Mouse (Mus musculus): Measurements from ENCODE around the gene Carns1. TPM values are rescaled to one million over a fixed set of nuclear protein-coding genes. Genes with fewer than 3 reads are reported as not detected.
"Not testable (repeated sequence)": the region's sequence is repeated elsewhere in the genome, so short reads cannot be mapped to it uniquely, and the experiment has no call there.

Gene Carns1
- polyA plus RNA-seq, 1 experiment from 2014 or later: 5.6 TPM

DNA sequence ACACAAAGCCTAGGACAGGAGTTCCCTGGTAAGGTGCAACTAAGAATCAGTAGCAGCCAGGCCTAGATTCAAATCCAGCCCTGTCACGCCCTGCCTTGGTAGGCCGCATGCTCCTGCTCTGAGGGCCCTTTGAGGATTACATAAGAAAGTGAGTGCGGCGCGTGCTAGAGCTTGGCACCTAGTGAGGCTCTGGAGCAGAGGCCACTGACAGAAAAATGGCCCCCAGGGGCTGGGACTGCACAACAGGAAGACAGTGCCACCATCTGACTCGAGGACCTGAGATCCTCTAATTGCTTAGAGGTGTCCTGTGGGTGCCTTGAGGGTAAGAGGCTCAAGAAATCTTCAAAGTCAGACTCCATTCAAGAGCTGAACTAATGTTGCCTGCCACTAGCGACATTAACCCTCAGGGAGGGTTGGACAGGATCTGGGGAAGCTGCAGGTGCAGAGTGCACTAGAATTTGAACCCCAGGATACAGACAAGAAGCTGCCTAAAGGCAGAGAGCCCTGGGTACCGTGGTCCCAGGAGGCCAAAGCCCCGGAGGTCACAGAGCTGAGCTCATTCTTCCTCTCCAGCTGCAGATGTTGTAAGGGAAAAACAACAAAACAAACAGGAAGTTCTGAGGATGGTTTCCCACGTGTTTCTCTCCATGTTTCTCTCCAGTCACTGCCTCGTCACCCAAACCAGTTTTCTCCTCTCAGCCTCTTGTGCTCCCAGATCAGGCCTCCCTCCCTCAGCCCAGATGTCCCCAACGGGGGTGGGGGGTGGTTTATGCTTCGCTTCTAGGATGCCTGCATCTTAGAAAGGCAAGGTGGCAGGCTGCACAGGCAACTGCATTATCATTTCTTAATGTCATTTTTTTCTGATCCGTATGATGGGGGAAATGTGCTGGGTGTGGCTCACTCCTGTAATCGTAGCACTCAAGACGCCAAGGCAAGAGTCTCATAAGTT, 30.5 kb downstream of the Carns1 start:
- no peaks in the 10 kb centered on the region for H3K27me3 ChIP-seq
- peaks cover 19% of the 10 kb centered on the region for H3K4me1 ChIP-seq (replicated peaks)
- H3K4me3 ChIP-seq: no peak overlapping the region
- no peak for ATAC-seq (ENCODE audit: low FRiP score, low read depth)
- WGBS: 83% methylated on average over 16 of the region's 16 CpGs
- H3K9me3 ChIP-seq: no peaks in the 10 kb centered on the region
- H3K36me3 ChIP-seq: no peaks in the 10 kb centered on the region
- no peak overlapping the region for H3K27ac ChIP-seq (replicated peaks)
- H3K4me2 ChIP-seq: no peak overlapping the region
- H3K9ac ChIP-seq: no peak overlapping the region

- 89% methylated on average over 7 of the region's 7 CpGs for WGBS
- no peak for ATAC-seq (ENCODE audit: low FRiP score, low read depth)
Observed at GRCm38 (mm10) chr19:4143759-4144268, 31.5 kb downstream of the Carns1 start, which contains the start of gene Cabp4. Cabp4 (minus strand) TSS chr19:4144033.

GRCm38 (mm10) chr19:4142416-4143173, 32.7 kb downstream of the Carns1 start:
- no peaks in the 10 kb centered on the region for H3K36me3 ChIP-seq
- 87% methylated on average over 18 of the region's 18 CpGs for WGBS
- H3K4me3 ChIP-seq: no peak overlapping the region
- ATAC-seq (ENCODE audit: low FRiP score, low read depth): no peak
- H3K9ac ChIP-seq: no peak overlapping the region
- no peak overlapping the region for H3K4me2 ChIP-seq
- peaks cover 6% of the 10 kb centered on the region for H3K4me1 ChIP-seq (replicated peaks)
- H3K27ac ChIP-seq (replicated peaks): no peak overlapping the region
- no peaks in the 10 kb centered on the region for H3K27me3 ChIP-seq
- H3K9me3 ChIP-seq: no peaks in the 10 kb centered on the region

More at GRCm38 (mm10) chr19:4143759-4144268, 31.5 kb downstream of the Carns1 start, which contains the start of gene Cabp4:
- H3K9ac ChIP-seq: no peak within 1 kb of the TSS
- H3K27me3 ChIP-seq: no peaks in the 10 kb centered on the region
- no peak within 1 kb of the TSS for H3K4me2 ChIP-seq
- no peaks in the 10 kb centered on the region for H3K9me3 ChIP-seq
- no peaks in the 10 kb centered on the region for H3K36me3 ChIP-seq
- peaks cover 14% of the 10 kb centered on the region for H3K4me1 ChIP-seq (replicated peaks)
- H3K4me3 ChIP-seq: no peak within 1 kb of the TSS
- H3K27ac ChIP-seq (replicated peaks): no peak within 1 kb of the TSS

- Histone ChIP-seq H3K9ac (no peak overlapping the region), H3K4me3 (no peak overlapping the region), H3K9me3 (no peaks in the 10 kb centered on the region), H3K4me1 (replicated peaks) (0 out of 2 replicates have a peak, but pooled peaks cover 5% of the 10 kb centered on the region), H3K36me3 (no peaks in the 10 kb centered on the region), H3K27ac (replicated peaks) (no peak overlapping the region), H3K27me3 (no peaks in the 10 kb centered on the region), H3K4me2 (no peak overlapping the region)
- 82% methylated on average over 6 of the region's 6 CpGs for WGBS
- ATAC-seq (ENCODE audit: low FRiP score, low read depth): no peak
Observed at GRCm38 (mm10) chr19:4140147-4140546, 35.1 kb downstream of the Carns1 start.

GRCm38 (mm10) chr19:4139446-4139845, 35.8 kb downstream of the Carns1 start, which contains the start of gene Gpr152:
Gpr152 (plus strand) TSS chr19:4139787.
- Histone ChIP-seq H3K4me2 (no peak within 1 kb of the TSS), H3K9me3 (no peaks in the 10 kb centered on the region), H3K27me3 (no peaks in the 10 kb centered on the region), H3K9ac (no peak within 1 kb of the TSS), H3K27ac (replicated peaks) (no peak within 1 kb of the TSS), H3K4me3 (no peak within 1 kb of the TSS), H3K36me3 (no peaks in the 10 kb centered on the region), H3K4me1 (replicated peaks) (0 out of 2 replicates have a peak, but pooled peaks cover 5% of the 10 kb centered on the region)
- WGBS: 58% methylated on average over 2 of the region's 2 CpGs
- ATAC-seq (ENCODE audit: low FRiP score, low read depth): no peak

DNA sequence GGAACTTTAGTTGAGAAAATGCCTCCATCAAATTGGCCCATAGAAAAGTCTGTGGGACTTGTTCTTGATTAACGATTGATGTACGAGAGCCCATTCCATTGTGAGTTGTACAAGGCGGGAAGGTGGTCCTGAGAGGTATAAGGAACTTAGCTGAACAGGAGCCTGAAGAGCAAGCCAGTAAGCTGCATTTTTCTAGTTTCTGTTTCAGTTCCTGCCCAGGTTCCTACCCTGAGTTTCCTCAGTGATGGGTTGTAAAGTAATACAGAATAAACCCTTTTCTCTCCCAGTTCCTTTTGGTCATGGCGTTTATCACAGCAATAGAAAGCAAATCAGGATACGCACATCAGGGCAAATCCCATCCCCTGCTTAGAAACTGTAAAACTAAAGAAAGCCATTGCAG, 37.4 kb downstream of the Carns1 start:
- Histone ChIP-seq H3K9ac (no peak overlapping the region), H3K27ac (replicated peaks) (no peak overlapping the region), H3K27me3 (no peaks in the 10 kb centered on the region), H3K9me3 (no peaks in the 10 kb centered on the region), H3K4me3 (no peak overlapping the region), H3K4me2 (no peak overlapping the region), H3K36me3 (no peaks in the 10 kb centered on the region; the same call in none of the 2 replicates), H3K4me1 (replicated peaks) (0 out of 2 replicates have a peak, but pooled peaks cover 5% of the 10 kb centered on the region)
- WGBS: 89% methylated on average over 5 of the region's 5 CpGs
- no peak for ATAC-seq (ENCODE audit: low FRiP score, low read depth)

- Histone ChIP-seq H3K9ac (no peak overlapping the region), H3K4me1 (replicated peaks) (0 out of 2 replicates have a peak, but pooled peaks cover 5% of the 10 kb centered on the region), H3K9me3 (no peaks in the 10 kb centered on the region), H3K27ac (replicated peaks) (no peak overlapping the region), H3K27me3 (no peaks in the 10 kb centered on the region), H3K4me2 (no peak overlapping the region), H3K36me3 (peaks cover 13% of the 10 kb centered on the region), H3K4me3 (no peak overlapping the region)
- 83% methylated on average over 5 of the region's 5 CpGs for WGBS
- no peak for ATAC-seq (ENCODE audit: low FRiP score, low read depth)
Observed at GRCm38 (mm10) chr19:4136463-4136862, 38.8 kb downstream of the Carns1 start.

DNA sequence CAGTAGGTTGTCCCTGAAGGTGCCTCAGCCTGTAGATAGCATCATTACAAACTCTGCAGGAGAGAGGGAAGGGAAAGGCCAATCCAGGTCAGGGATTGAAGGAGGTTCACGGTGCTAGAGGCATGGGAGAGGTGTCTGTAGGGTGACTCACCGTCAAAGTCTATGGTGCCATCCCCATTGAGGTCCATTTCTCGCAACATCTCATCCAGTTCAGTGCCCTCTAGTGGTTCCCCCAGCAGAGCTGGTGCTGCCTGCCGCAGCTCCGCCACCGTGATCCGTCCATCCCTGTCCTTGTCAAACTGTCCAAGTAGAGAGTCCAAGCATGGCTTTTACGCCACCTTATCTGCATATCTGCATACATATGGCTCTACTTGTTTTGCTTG, 39.3 kb downstream of the Carns1 start:
- H3K4me1 ChIP-seq (replicated peaks); H3K9me3 ChIP-seq; ATAC-seq (ENCODE audit: low FRiP score, low read depth); H3K9ac ChIP-seq; H3K4me2 ChIP-seq; H3K27ac ChIP-seq (replicated peaks); H3K27me3 ChIP-seq; H3K4me3 ChIP-seq: not testable (repeated sequence)
- 28% methylated on average over 8 of the region's 8 CpGs for WGBS
- H3K36me3 ChIP-seq: peaks cover 15% of the 10 kb centered on the region

GRCm38 (mm10) chr19:4135229-4135962, 39.9 kb downstream of the Carns1 start:
- not testable (repeated sequence) for H3K4me2 ChIP-seq; H3K9me3 ChIP-seq; H3K4me3 ChIP-seq; H3K27ac ChIP-seq (replicated peaks); H3K4me1 ChIP-seq (replicated peaks); H3K27me3 ChIP-seq; H3K9ac ChIP-seq; ATAC-seq (ENCODE audit: low FRiP score, low read depth)
- 81% methylated on average over 6 of the region's 6 CpGs for WGBS
- peaks cover 15% of the 10 kb centered on the region for H3K36me3 ChIP-seq

DNA sequence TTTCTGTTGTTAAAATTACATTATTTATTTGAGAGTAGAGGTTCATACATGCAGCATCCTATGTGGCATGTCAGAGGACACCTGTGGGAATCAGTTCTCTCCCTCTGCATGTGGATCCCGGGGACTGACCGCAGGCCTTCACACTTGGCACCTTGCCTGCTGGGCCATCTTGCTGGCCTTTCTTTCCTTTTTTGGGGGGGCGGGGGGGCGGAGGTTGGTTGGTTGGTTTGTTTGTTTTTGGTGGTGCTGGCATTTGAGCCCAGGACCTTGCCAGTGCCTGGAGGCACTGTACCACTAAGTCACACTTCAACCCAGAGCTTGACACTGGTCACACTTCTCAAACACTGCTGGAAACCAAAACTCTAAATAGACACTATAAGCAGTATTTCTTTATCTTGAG, 40.9 kb downstream of the Carns1 start:
- Histone ChIP-seq H3K4me3 (no peak overlapping the region), H3K4me2 (no peak overlapping the region), H3K4me1 (replicated peaks) (0 out of 2 replicates have a peak, but pooled peaks cover 3% of the 10 kb centered on the region), H3K27ac (replicated peaks) (no peak overlapping the region), H3K27me3 (no peaks in the 10 kb centered on the region), H3K9me3 (no peaks in the 10 kb centered on the region), H3K9ac (no peak overlapping the region), H3K36me3 (peaks cover 23% of the 10 kb centered on the region)
- WGBS: 87% methylated on average over 4 of the region's 4 CpGs
- no peak for ATAC-seq (ENCODE audit: low FRiP score, low read depth)

DNA sequence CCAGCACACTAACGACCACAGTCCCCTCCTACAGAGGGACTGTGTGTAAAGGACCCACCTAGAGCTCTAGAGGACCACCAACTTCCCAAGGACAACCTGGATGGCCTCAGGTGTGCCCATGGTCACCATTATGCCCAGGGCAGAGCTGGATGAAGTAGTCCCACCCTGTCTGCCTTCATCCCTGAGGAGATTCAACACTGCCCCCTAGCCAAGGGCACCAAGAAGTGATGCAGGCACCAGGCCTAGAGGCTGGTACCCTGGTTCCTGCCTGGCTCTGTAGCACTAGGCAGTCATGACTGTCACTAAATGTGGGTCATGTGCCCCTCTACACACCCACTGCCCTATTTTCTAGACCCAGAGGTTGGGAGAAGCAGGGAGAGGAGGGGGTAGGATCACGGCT, 43.5 kb downstream of the Carns1 start:
- Histone ChIP-seq H3K4me1 (replicated peaks) (peaks cover 10% of the 10 kb centered on the region), H3K27ac (replicated peaks) (no peak overlapping the region), H3K9me3 (no peaks in the 10 kb centered on the region), H3K4me3 (no peak overlapping the region), H3K4me2 (no peak overlapping the region), H3K27me3 (no peaks in the 10 kb centered on the region), H3K9ac (no peak overlapping the region), H3K36me3 (peaks cover 27% of the 10 kb centered on the region)
- ATAC-seq (ENCODE audit: low FRiP score, low read depth): no peak
- 84% methylated on average over 2 of the region's 2 CpGs for WGBS

Data from hindbrain, embryonic 15.5 days (tissue).